Mouse (Mus musculus): ENCODE data around the gene Letm1. TPM values are rescaled to one million over a fixed set of nuclear protein-coding genes. Genes with fewer than 3 reads are reported as not detected.

The Letm1 gene
- polyA plus RNA-seq, 1 experiment from 2014 or later, result 64.4 TPM

Other genes starting within 250 kb of the Letm1 start
- gene Fam53a, start 153.2 kb downstream of the Letm1 start, polyA plus RNA-seq (2014; fragmentation: Nextera tagmentation; extraction: Ambion mirVana), result 31.4 and 35.4 TPM in 2 replicates
- gene Gm9903, start 152.9 kb downstream of the Letm1 start, polyA plus RNA-seq (2014; fragmentation: Nextera tagmentation; extraction: Ambion mirVana), result 0.65 and 0.83 TPM in 2 replicates
- gene Slbp, start 130.2 kb downstream of the Letm1 start, polyA plus RNA-seq (2014; fragmentation: Nextera tagmentation; extraction: Ambion mirVana), result 112 and 134 TPM in 2 replicates
- gene Tacc3, start 124.7 kb downstream of the Letm1 start, polyA plus RNA-seq (2014; fragmentation: Nextera tagmentation; extraction: Ambion mirVana), result 25.5 and 45.9 TPM in 2 replicates
- gene Tmem129, start 124.4 kb downstream of the Letm1 start, polyA plus RNA-seq (2014; fragmentation: Nextera tagmentation; extraction: Ambion mirVana), result 29.4 and 31.1 TPM in 2 replicates
- gene Fgfr3, start 61.1 kb downstream of the Letm1 start, polyA plus RNA-seq (2014; fragmentation: Nextera tagmentation; extraction: Ambion mirVana), result 20.9 and 21.3 TPM in 2 replicates
- gene Nsd2, start 37.9 kb upstream of the Letm1 start, polyA plus RNA-seq (2014; fragmentation: Nextera tagmentation; extraction: Ambion mirVana), result 91.3 and 119 TPM in 2 replicates
- gene Nelfa, start 153.6 kb upstream of the Letm1 start, polyA plus RNA-seq (2014; fragmentation: Nextera tagmentation; extraction: Ambion mirVana), result 37.6 and 41.4 TPM in 2 replicates
- gene Gm1673, start 200.6 kb upstream of the Letm1 start, polyA plus RNA-seq (2014; fragmentation: Nextera tagmentation; extraction: Ambion mirVana), result 456 and 786 TPM in 2 replicates
- 3.2 and 4.8 TPM in 2 replicates for gene Nat8l, start 213.2 kb upstream of the Letm1 start, polyA plus RNA-seq (2014; fragmentation: Nextera tagmentation; extraction: Ambion mirVana)